Mouse (Mus musculus): ENCODE results near the gene Crxos. TPM values are rescaled to one million over a fixed set of nuclear protein-coding genes. Genes with fewer than 3 reads are reported as not detected.

Crxos gene
- polyA plus RNA-seq, 1 experiment: not detected

DNA sequence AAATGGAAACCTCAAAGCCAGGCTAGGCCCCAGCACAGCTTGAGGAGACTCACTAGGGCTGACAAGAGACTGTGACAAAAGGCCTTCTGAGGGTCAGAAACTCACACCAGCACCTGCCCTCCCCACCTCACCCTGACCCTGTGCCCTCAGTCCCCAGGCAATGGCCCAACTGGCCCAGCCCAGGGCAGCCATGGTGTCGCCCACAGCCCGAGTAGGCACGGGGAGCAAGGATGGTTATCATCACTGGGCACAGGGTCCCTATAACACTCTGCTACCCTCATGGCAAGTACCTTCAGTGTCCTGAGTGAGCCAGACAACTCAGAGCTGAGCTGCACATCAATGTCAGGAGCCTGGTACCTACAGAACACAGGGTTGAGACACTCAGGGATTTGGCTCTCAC, 56.2 kb downstream of the Crxos start:
- Histone ChIP-seq H3K4me3 (ENCODE audit: low read depth, low read length) (no peak overlapping the region), H3K36me3 (ENCODE audit: control insufficient read depth, insufficient read depth, low read length, poor library complexity, severe bottlenecking) (peaks cover 68% of the 10 kb centered on the region), H3K9ac (ENCODE audit: low read depth, poor library complexity, severe bottlenecking) (no peak overlapping the region), H3K27ac (ENCODE audit: insufficient read depth, low read length) (no peak overlapping the region), H3K27me3 (ENCODE audit: control insufficient read depth, insufficient read depth, low read length, poor library complexity, severe bottlenecking) (no peaks in the 10 kb centered on the region), H3K9me3 (replicated peaks; ENCODE audit: control insufficient read depth, insufficient read depth, low read length, poor library complexity, severe bottlenecking) (no peaks in the 10 kb centered on the region), H3K4me1 (ENCODE audit: control insufficient read depth, insufficient read depth, low read length) (no peaks in the 10 kb centered on the region)
- TF ChIP-seq EP300 (IDR thresholded peaks at IDR 0.05; ENCODE audit: insufficient read depth, low read depth, low read length) (no peak), CTCF (IDR thresholded peaks at IDR 0.05; ENCODE audit: low read depth, low read length) (no peak), POLR2A (IDR thresholded peaks at IDR 0.05; ENCODE audit: insufficient read depth, low read length) (no peak)

DNA sequence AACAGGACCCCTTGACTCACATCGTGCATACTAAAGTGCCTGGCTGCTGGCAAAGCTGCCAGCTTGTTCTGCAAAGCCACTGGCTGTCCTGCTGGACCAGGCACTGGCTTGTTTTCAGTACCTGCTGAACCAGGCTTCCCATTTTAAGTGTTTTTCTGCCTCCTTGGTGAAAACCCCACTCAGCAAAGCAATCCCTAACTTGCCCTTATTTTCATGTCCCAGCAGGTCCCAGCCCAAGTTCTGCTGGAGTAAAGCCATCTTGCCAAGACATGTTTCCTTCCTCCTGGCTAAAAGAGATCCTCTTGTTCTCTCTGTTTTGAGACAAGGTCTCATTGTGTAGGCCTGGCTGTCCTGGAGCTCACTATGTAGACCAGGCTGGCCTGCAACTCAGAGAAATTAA, 61.9 kb downstream of the Crxos start:
- Histone ChIP-seq H3K9ac (ENCODE audit: low read depth, poor library complexity, severe bottlenecking) (0 out of 2 replicates have a peak overlapping the region, but pooled peaks have one; percentile 93), H3K36me3 (ENCODE audit: control insufficient read depth, insufficient read depth, low read length, poor library complexity, severe bottlenecking) (peaks cover 50% of the 10 kb centered on the region), H3K4me3 (ENCODE audit: low read depth, low read length) (no peak overlapping the region)

DNA sequence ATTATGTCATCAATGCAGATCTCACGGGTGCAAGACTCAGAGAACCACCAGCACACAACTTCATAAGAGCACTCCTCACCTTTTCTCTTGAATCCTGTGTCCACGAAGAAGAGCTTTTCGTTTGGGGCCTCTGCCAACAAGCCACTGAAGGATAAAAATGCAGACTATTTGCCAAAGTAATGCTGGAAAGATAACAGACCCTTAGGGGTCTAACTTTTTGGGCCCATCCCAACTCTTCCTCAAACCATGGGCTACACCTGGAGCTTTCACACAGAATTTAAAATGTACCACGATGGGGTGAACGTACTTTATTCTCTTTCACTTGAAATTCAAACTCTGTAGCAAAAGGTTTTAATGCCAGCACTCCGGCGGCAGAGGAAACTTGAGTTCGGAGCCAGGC, 62.8 kb downstream of the Crxos start:
- H3K9ac ChIP-seq (ENCODE audit: low read depth, poor library complexity, severe bottlenecking): peak overlapping the region; percentile 93
- peak overlapping the region; percentile 86 for H3K4me3 ChIP-seq (ENCODE audit: low read depth, low read length)
- H3K4me1 ChIP-seq (ENCODE audit: control insufficient read depth, insufficient read depth, low read length): no peaks in the 10 kb centered on the region
- H3K27me3 ChIP-seq (ENCODE audit: control insufficient read depth, insufficient read depth, low read length, poor library complexity, severe bottlenecking): no peaks in the 10 kb centered on the region
- no peaks in the 10 kb centered on the region for H3K9me3 ChIP-seq (replicated peaks; ENCODE audit: control insufficient read depth, insufficient read depth, low read length, poor library complexity, severe bottlenecking)
- peaks cover 41% of the 10 kb centered on the region for H3K36me3 ChIP-seq (ENCODE audit: control insufficient read depth, insufficient read depth, low read length, poor library complexity, severe bottlenecking)
- 0 out of 2 replicates have a peak overlapping the region, but pooled peaks have one; percentile 17 for H3K27ac ChIP-seq (ENCODE audit: insufficient read depth, low read length)
- TF ChIP-seq CTCF (IDR thresholded peaks at IDR 0.05; ENCODE audit: low read depth, low read length) (no peak), POLR2A (IDR thresholded peaks at IDR 0.05; ENCODE audit: insufficient read depth, low read length) (no peak), EP300 (IDR thresholded peaks at IDR 0.05; ENCODE audit: insufficient read depth, low read depth, low read length) (no peak)

More for the DNA sequence above, 61.9 kb downstream of the Crxos start:
- no peaks in the 10 kb centered on the region for H3K9me3 ChIP-seq (replicated peaks; ENCODE audit: control insufficient read depth, insufficient read depth, low read length, poor library complexity, severe bottlenecking)
- no peaks in the 10 kb centered on the region for H3K4me1 ChIP-seq (ENCODE audit: control insufficient read depth, insufficient read depth, low read length)
- no peak overlapping the region for H3K27ac ChIP-seq (ENCODE audit: insufficient read depth, low read length)
- TF ChIP-seq CTCF (IDR thresholded peaks at IDR 0.05; ENCODE audit: low read depth, low read length) (no peak), EP300 (IDR thresholded peaks at IDR 0.05; ENCODE audit: insufficient read depth, low read depth, low read length) (no peak), POLR2A (IDR thresholded peaks at IDR 0.05; ENCODE audit: insufficient read depth, low read length) (no peak)
- no peaks in the 10 kb centered on the region for H3K27me3 ChIP-seq (ENCODE audit: control insufficient read depth, insufficient read depth, low read length, poor library complexity, severe bottlenecking)

DNA sequence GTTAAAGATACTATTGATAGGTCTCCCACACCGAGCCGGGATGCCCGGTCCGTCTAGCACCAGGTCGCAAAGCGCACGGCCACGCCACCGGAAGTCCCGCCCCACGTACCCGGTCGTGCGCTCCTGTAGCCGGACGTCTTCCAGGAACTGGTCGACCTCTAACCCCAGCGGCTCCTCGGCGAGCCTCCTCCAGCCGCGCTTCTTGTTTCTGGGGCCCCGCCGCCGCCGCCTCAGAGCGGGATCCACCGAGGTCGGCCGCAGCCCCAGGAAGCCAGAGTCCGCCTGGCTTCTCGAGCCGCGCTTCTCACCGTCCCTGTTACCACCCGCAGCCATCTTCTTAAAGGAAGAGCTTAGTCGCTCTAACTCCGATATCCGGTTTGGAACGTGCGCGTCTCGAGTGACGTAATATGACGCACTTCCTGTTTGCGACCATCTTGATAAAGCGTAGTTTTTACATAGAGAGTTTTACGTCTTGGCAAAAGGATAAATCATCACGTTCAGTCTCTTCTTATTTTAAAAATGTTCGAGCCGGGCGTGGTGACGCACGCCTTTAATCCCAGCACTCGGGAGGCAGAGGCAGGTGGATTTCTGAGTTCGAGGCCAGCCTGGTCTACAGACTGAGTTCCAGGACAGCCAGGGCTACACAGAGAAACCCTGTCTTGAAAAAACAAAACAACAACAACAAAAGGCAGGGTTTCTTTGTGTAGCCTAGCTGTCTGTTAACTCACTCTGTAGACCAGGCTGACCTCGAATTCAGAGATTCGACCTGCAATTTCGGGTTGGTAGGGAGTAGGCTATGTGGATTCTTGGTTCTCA, 63.5 kb downstream of the Crxos start, which contains the start of gene Nop53:
TSS of gene Nop53 (minus strand) at position 354 of the 816 bp plus-strand sequence.
- H3K27ac ChIP-seq (ENCODE audit: insufficient read depth, low read length): 0 out of 2 replicates have a peak within 1 kb of the TSS, but pooled peaks have one; percentile 42
- no peaks in the 10 kb centered on the region for H3K9me3 ChIP-seq (replicated peaks; ENCODE audit: control insufficient read depth, insufficient read depth, low read length, poor library complexity, severe bottlenecking)
- no peaks in the 10 kb centered on the region for H3K27me3 ChIP-seq (ENCODE audit: control insufficient read depth, insufficient read depth, low read length, poor library complexity, severe bottlenecking)
- peaks cover 34% of the 10 kb centered on the region for H3K36me3 ChIP-seq (ENCODE audit: control insufficient read depth, insufficient read depth, low read length, poor library complexity, severe bottlenecking)
- TF ChIP-seq CTCF (IDR thresholded peaks at IDR 0.05; ENCODE audit: low read depth, low read length): no peak
- no peak for TF ChIP-seq POLR2A (IDR thresholded peaks at IDR 0.05; ENCODE audit: insufficient read depth, low read length)
- TF ChIP-seq EP300 (IDR thresholded peaks at IDR 0.05; ENCODE audit: insufficient read depth, low read depth, low read length): no peak
- H3K9ac ChIP-seq (ENCODE audit: low read depth, poor library complexity, severe bottlenecking): peak within 1 kb of the TSS; percentile 93
- H3K4me1 ChIP-seq (ENCODE audit: control insufficient read depth, insufficient read depth, low read length): peaks cover 3% of the 10 kb centered on the region
- peak within 1 kb of the TSS; percentile 86 for H3K4me3 ChIP-seq (ENCODE audit: low read depth, low read length)

DNA sequence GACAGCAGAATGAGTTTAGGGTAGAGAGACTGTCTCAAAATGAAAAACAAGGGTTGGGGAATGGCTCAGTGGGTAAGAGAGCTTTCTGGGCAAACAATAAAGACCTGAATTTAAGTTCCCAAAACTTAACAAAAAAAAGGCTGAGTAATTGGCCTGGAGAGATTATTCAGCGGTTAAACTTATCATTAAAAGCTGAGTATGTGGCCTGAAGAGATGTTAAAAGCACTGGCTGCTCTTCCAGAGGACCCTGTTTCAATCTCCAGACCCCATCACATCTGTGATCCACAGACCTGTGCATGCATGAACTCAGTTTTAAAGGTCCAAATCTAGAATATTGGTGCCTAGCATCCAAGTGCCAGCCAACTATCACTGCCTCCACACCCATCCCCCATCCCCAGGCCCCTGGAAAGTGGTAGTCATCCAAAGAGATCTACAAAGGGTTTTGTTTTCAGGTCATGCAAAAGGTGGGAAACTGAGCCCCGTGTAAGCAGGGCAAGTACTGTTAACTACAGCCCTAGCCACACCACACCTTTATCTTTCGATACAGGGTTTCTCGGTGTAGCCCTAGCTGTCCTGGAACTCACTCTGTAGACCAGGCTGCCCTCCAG, 65.3 kb downstream of the Crxos start:
- Histone ChIP-seq H3K27ac (ENCODE audit: insufficient read depth, low read length) (peak overlapping the region; percentile 45), H3K9me3 (replicated peaks; ENCODE audit: control insufficient read depth, insufficient read depth, low read length, poor library complexity, severe bottlenecking) (no peaks in the 10 kb centered on the region), H3K4me1 (ENCODE audit: control insufficient read depth, insufficient read depth, low read length) (peaks cover 3% of the 10 kb centered on the region), H3K9ac (ENCODE audit: low read depth, poor library complexity, severe bottlenecking) (peak overlapping the region; percentile 10), H3K27me3 (ENCODE audit: control insufficient read depth, insufficient read depth, low read length, poor library complexity, severe bottlenecking) (no peaks in the 10 kb centered on the region), H3K36me3 (ENCODE audit: control insufficient read depth, insufficient read depth, low read length, poor library complexity, severe bottlenecking) (peaks cover 16% of the 10 kb centered on the region), H3K4me3 (ENCODE audit: low read depth, low read length) (peak overlapping the region; percentile 38)
- TF ChIP-seq POLR2A (IDR thresholded peaks at IDR 0.05; ENCODE audit: insufficient read depth, low read length) (no peak), EP300 (IDR thresholded peaks at IDR 0.05; ENCODE audit: insufficient read depth, low read depth, low read length) (no peak), CTCF (IDR thresholded peaks at IDR 0.05; ENCODE audit: low read depth, low read length) (no peak)
